Comparison of ENCODE assay signal across 17 mouse cellular contexts in genomic region chr14:24612254-24612995, GRCm38 (mm10).
DNase-seq lines count a peak whose midpoint lies in the region; ATAC-seq and TF ChIP-seq lines count a peak whose summit lies in the region.
"Had no signal": no experiment of that assay in that cellular context is flagged by ENCODE, and none has a peak within 500 bp of the region (broad histone marks: within the 10 kb centered on the region; RNA-seq: fewer than 3 reads in every experiment).

No protein-coding gene starts in this region.

- peaks cover 4% of the 10 kb centered on the region; the same call in 1 of the 2 replicates for H3K4me1 ChIP-seq in embryonic facial prominence, embryonic 14.5 days (ENCODE audit: control insufficient read depth, insufficient read depth, low read length)
- peaks cover 13% of the 10 kb centered on the region for H3K4me1 ChIP-seq in embryonic facial prominence, embryonic 10.5 days
- H3K4me1 ChIP-seq in midbrain, embryonic 14.5 days (ENCODE audit: control insufficient read depth, insufficient read depth, low read length): peaks cover 27% of the 10 kb centered on the region
- peaks cover 30% of the 10 kb centered on the region for H3K4me1 ChIP-seq in midbrain, embryonic 13.5 days (replicated peaks)
- peaks cover 17% of the 10 kb centered on the region for H3K4me1 ChIP-seq in hindbrain, embryonic 16.5 days (ENCODE audit: control insufficient read depth, insufficient read depth, low read depth, low read length)
- H3K4me1 ChIP-seq in kidney, embryonic 15.5 days: no peaks in the 10 kb centered on the region

- H3K27ac ChIP-seq in embryonic facial prominence, embryonic 14.5 days (replicated peaks; ENCODE audit: low read depth, low read length): no peak overlapping the region
- no peak overlapping the region for H3K27ac ChIP-seq in embryonic facial prominence, embryonic 10.5 days (replicated peaks)
- no peak overlapping the region for H3K27ac ChIP-seq in midbrain, embryonic 14.5 days (replicated peaks; ENCODE audit: low read depth, low read length)
- H3K27ac ChIP-seq in midbrain, embryonic 13.5 days: no peak overlapping the region
- H3K27ac ChIP-seq in hindbrain, embryonic 16.5 days (ENCODE audit: low read depth, low read length): peak overlapping the region; percentile 21; the same call in 1 of the 2 replicates
- no peak overlapping the region for H3K27ac ChIP-seq in kidney, embryonic 15.5 days
- no peak overlapping the region for H3K27ac ChIP-seq in gastrocnemius, adult 2 months
- H3K27ac ChIP-seq: heart, embryonic 15.5 days; layer of hippocampus, adult 2 months; liver, embryonic 14.5 days; macrophage; stomach, postnatal 0 days had no signal

- H3K4me3 ChIP-seq in embryonic facial prominence, embryonic 14.5 days (ENCODE audit: low read depth, low read length): no peak overlapping the region
- no peak overlapping the region for H3K4me3 ChIP-seq in embryonic facial prominence, embryonic 10.5 days
- no peak overlapping the region for H3K4me3 ChIP-seq in midbrain, embryonic 14.5 days (replicated peaks; ENCODE audit: low read depth, low read length)
- no peak overlapping the region for H3K4me3 ChIP-seq in midbrain, embryonic 13.5 days (replicated peaks)
- no peak overlapping the region for H3K4me3 ChIP-seq in hindbrain, embryonic 16.5 days (ENCODE audit: low read length)
- no peak overlapping the region for H3K4me3 ChIP-seq in kidney, embryonic 15.5 days (replicated peaks)
- H3K4me3 ChIP-seq in gastrocnemius, adult 2 months: no peak overlapping the region
- H3K4me3 ChIP-seq: heart, embryonic 15.5 days; layer of hippocampus, adult 2 months; myocyte had no signal

- TF ChIP-seq CTCF in gastrocnemius, adult 2 months (IDR thresholded peaks at IDR 0.05): no peak

- no peak overlapping the region for H3K9ac ChIP-seq in embryonic facial prominence, embryonic 14.5 days (ENCODE audit: low read depth, low read length)
- no peak overlapping the region for H3K9ac ChIP-seq in midbrain, embryonic 14.5 days (replicated peaks; ENCODE audit: low read length)
- H3K9ac ChIP-seq in midbrain, embryonic 13.5 days (replicated peaks): no peak overlapping the region
- H3K9ac ChIP-seq in hindbrain, embryonic 16.5 days (ENCODE audit: low read depth, low read length): no peak overlapping the region
- no peak overlapping the region for H3K9ac ChIP-seq in kidney, embryonic 15.5 days
- H3K9ac ChIP-seq: heart, embryonic 15.5 days; liver, embryonic 14.5 days had no signal

- H3K4me2 ChIP-seq in embryonic facial prominence, embryonic 14.5 days (ENCODE audit: low read depth, low read length): no peak overlapping the region
- H3K4me2 ChIP-seq in midbrain, embryonic 14.5 days (ENCODE audit: low read length): no peak overlapping the region
- H3K4me2 ChIP-seq in midbrain, embryonic 13.5 days (replicated peaks): no peak overlapping the region
- no peak overlapping the region for H3K4me2 ChIP-seq in hindbrain, embryonic 16.5 days (ENCODE audit: low read length)
- no peak overlapping the region for H3K4me2 ChIP-seq in kidney, embryonic 15.5 days
- H3K4me2 ChIP-seq: heart, embryonic 15.5 days had no signal

- intact Hi-C loops in gastrocnemius, adult 2 months (cut with DNase I): no loop called here

- no peaks in the 10 kb centered on the region for H3K36me3 ChIP-seq in embryonic facial prominence, embryonic 14.5 days (ENCODE audit: control insufficient read depth, insufficient read depth, low read length)
- H3K36me3 ChIP-seq in embryonic facial prominence, embryonic 10.5 days (replicated peaks): no peaks in the 10 kb centered on the region
- H3K36me3 ChIP-seq in midbrain, embryonic 14.5 days (ENCODE audit: control insufficient read depth, insufficient read depth, low read length): no peaks in the 10 kb centered on the region
- H3K36me3 ChIP-seq in midbrain, embryonic 13.5 days: no peaks in the 10 kb centered on the region
- H3K36me3 ChIP-seq in hindbrain, embryonic 16.5 days (ENCODE audit: control insufficient read depth, insufficient read depth, low read length): no peaks in the 10 kb centered on the region
- H3K36me3 ChIP-seq in kidney, embryonic 15.5 days: no peaks in the 10 kb centered on the region
- H3K36me3 ChIP-seq: heart, embryonic 15.5 days had no signal

- 0 out of 2 replicates have a peak, but pooled peaks cover 6% of the 10 kb centered on the region for H3K9me3 ChIP-seq in embryonic facial prominence, embryonic 14.5 days (ENCODE audit: control insufficient read depth, low read length)
- H3K9me3 ChIP-seq in embryonic facial prominence, embryonic 10.5 days: 0 out of 2 replicates have a peak, but pooled peaks cover 2% of the 10 kb centered on the region
- H3K9me3 ChIP-seq in midbrain, embryonic 14.5 days (ENCODE audit: control insufficient read depth, low read length): no peaks in the 10 kb centered on the region; the same call in 1 of the 2 replicates
- H3K9me3 ChIP-seq in midbrain, embryonic 13.5 days: peaks cover 4% of the 10 kb centered on the region
- H3K9me3 ChIP-seq in hindbrain, embryonic 16.5 days (ENCODE audit: control insufficient read depth, low read length): no peaks in the 10 kb centered on the region
- no peaks in the 10 kb centered on the region for H3K9me3 ChIP-seq in kidney, embryonic 15.5 days (replicated peaks)
- H3K9me3 ChIP-seq: heart, embryonic 15.5 days had no signal

- H3K27me3 ChIP-seq in embryonic facial prominence, embryonic 14.5 days (replicated peaks; ENCODE audit: control insufficient read depth, insufficient read depth, low read length): no peaks in the 10 kb centered on the region
- H3K27me3 ChIP-seq in embryonic facial prominence, embryonic 10.5 days (replicated peaks; ENCODE audit: low read depth, poor library complexity, severe bottlenecking): peaks cover 27% of the 10 kb centered on the region; the same call in 1 of the 2 replicates
- no peaks in the 10 kb centered on the region for H3K27me3 ChIP-seq in midbrain, embryonic 14.5 days (ENCODE audit: control insufficient read depth, insufficient read depth, low read length)
- H3K27me3 ChIP-seq in midbrain, embryonic 13.5 days: no peaks in the 10 kb centered on the region
- no peaks in the 10 kb centered on the region for H3K27me3 ChIP-seq in hindbrain, embryonic 16.5 days (replicated peaks; ENCODE audit: control insufficient read depth, insufficient read depth, low read length)
- H3K27me3 ChIP-seq in kidney, embryonic 15.5 days: no peaks in the 10 kb centered on the region
- H3K27me3 ChIP-seq: heart, embryonic 15.5 days had no signal

- no peak for ATAC-seq in embryonic facial prominence, embryonic 14.5 days (ENCODE audit: low read depth)
- no peak for ATAC-seq in midbrain, embryonic 14.5 days (ENCODE audit: low FRiP score, low TSS enrichment)
- no peak for ATAC-seq in midbrain, embryonic 13.5 days
- ATAC-seq in hindbrain, embryonic 16.5 days: no peak
- ATAC-seq in kidney, embryonic 15.5 days (replicated peaks; ENCODE audit: low FRiP score): no peak

- WGBS in embryonic facial prominence, embryonic 14.5 days: 39% methylated on average over 4 of the region's 4 CpGs
- 84% methylated on average over 4 of the region's 4 CpGs for WGBS in embryonic facial prominence, embryonic 10.5 days
- 77% methylated on average over 4 of the region's 4 CpGs for WGBS in midbrain, embryonic 14.5 days
- 84% methylated on average over 4 of the region's 4 CpGs for WGBS in midbrain, embryonic 13.5 days
- WGBS in hindbrain, embryonic 16.5 days: 50% methylated on average over 4 of the region's 4 CpGs
- 59% methylated on average over 4 of the region's 4 CpGs for WGBS in kidney, embryonic 15.5 days

- DNase-seq in embryonic facial prominence, embryonic 14.5 days (ENCODE audit: low spot score): peak; percentile 45
- DNase-seq in embryonic facial prominence, embryonic 10.5 days (ENCODE audit: low spot score): no peak
- DNase-seq in midbrain, embryonic 14.5 days: peak; percentile 28
- no peak for DNase-seq in gastrocnemius, adult 2 months
- DNase-seq in ovary, postnatal 36 days (ENCODE audit: low spot score): no peak
- DNase-seq: adrenal gland, adult 2 months; gastrocnemius, postnatal 36 days; kidney, adult 11 months had no signal

Comparison
In these comparisons a context has a peak if more than half of its experiments do, and no peak if none do; other contexts are left out.
1. DNase-seq: peak in embryonic facial prominence, embryonic 14.5 days (single experiment) and midbrain, embryonic 14.5 days (single experiment); none in embryonic facial prominence, embryonic 10.5 days (single experiment), gastrocnemius, adult 2 months (single experiment) and ovary, postnatal 36 days (single experiment).